Mouse (Mus musculus) cerebellum, adult 18-20 months (tissue): ENCODE results near the gene Hnrnpul1.
"Not testable (repeated sequence)": the region's sequence is repeated elsewhere in the genome, so short reads cannot be mapped to it uniquely, and the experiment has no call there.

Experiments used
- DNase-seq, 2 experiments: peaks; one replicate each; pipeline ENCODE4 v3.0.0; 2021

Hnrnpul1 gene

GRCm38 (mm10) chr7:25780021-25780420 lies 25.5 kb upstream of the Hnrnpul1 start:
- DNase-seq, result no peak

- no peak for DNase-seq
Measured at GRCm38 (mm10) chr7:25768229-25768628, 13.7 kb upstream of the Hnrnpul1 start.

GRCm38 (mm10) chr7:25766108-25766507 lies 11.6 kb upstream of the Hnrnpul1 start:
- no peak for DNase-seq

GRCm38 (mm10) chr7:25764221-25764620 lies 9.7 kb upstream of the Hnrnpul1 start:
- DNase-seq, result no peak

GRCm38 (mm10) chr7:25763678-25764077 lies 9.1 kb upstream of the Hnrnpul1 start:
- no peak for DNase-seq

GRCm38 (mm10) chr7:25761354-25761753 lies 6.8 kb upstream of the Hnrnpul1 start:
- DNase-seq, result no peak

- DNase-seq, result peak; percentile 82 to 84
Measured at GRCm38 (mm10) chr7:25756011-25756410, 1.5 kb upstream of the Hnrnpul1 start.

- peak in 1 of 2 experiments; percentile 69 for DNase-seq
Measured at GRCm38 (mm10) chr7:25755468-25755833, 894 bp upstream of the Hnrnpul1 start.

GRCm38 (mm10) chr7:25754439-25754737 lies 169 bp downstream of the Hnrnpul1 start:
- DNase-seq, result no peak

GRCm38 (mm10) chr7:25753643-25754438 lies 716 bp downstream of the Hnrnpul1 start:
- peak in 1 of 2 experiments; percentile 60 for DNase-seq

GRCm38 (mm10) chr7:25753076-25753475 lies 1.5 kb downstream of the Hnrnpul1 start:
- no peak for DNase-seq

- no peak for DNase-seq
Measured at GRCm38 (mm10) chr7:25746844-25747243, 7.7 kb downstream of the Hnrnpul1 start.

GRCm38 (mm10) chr7:25738277-25738676 lies 16.3 kb downstream of the Hnrnpul1 start:
- no peak for DNase-seq

GRCm38 (mm10) chr7:25736920-25737319 lies 17.6 kb downstream of the Hnrnpul1 start:
- no peak for DNase-seq

- DNase-seq, result no peak
Measured at GRCm38 (mm10) chr7:25734991-25735390, 19.6 kb downstream of the Hnrnpul1 start.

GRCm38 (mm10) chr7:25731294-25732055 lies 23.1 kb downstream of the Hnrnpul1 start:
- DNase-seq, result no peak

GRCm38 (mm10) chr7:25729862-25730261 lies 24.7 kb downstream of the Hnrnpul1 start:
- DNase-seq, result no peak

- no peak for DNase-seq
Measured at GRCm38 (mm10) chr7:25729396-25729795, 25.2 kb downstream of the Hnrnpul1 start.

GRCm38 (mm10) chr7:25727800-25728199 lies 26.8 kb downstream of the Hnrnpul1 start:
- DNase-seq, result no peak

- DNase-seq, result no peak
Measured at GRCm38 (mm10) chr7:25725886-25726285, 28.7 kb downstream of the Hnrnpul1 start.

- not testable (repeated sequence) for DNase-seq
Measured at GRCm38 (mm10) chr7:25721776-25722175, 32.8 kb downstream of the Hnrnpul1 start.

- DNase-seq, result no peak
Measured at GRCm38 (mm10) chr7:25720760-25721159, 33.8 kb downstream of the Hnrnpul1 start.

- peak; percentile 65 to 82 for DNase-seq
Measured at GRCm38 (mm10) chr7:25719761-25720610, 34.6 kb downstream of the Hnrnpul1 start.
